Mouse (Mus musculus) cerebellum, adult 2 months (tissue): ENCODE results near the gene Nr4a2. TPM values are rescaled to one million over a fixed set of nuclear protein-coding genes. Genes with fewer than 3 reads are reported as not detected.
A peak's percentile ranks its signal among the peaks of the same experiment; 100 is the strongest.

Experiments used
- DNase-seq, 2 experiments: peaks; one replicate each; pipeline ENCODE4 v3.0.0; 2021
- H3K27ac ChIP-seq: fragments of 200-500 bp; 2 replicates; pipeline ENCODE4 v1.5.1; 2012; ENCODE audit warnings: low read length, control low read depth, inconsistent platforms; ENCODE audit not compliant: insufficient read depth
- H3K27me3 ChIP-seq: fragments of 200-500 bp; 2 replicates; pipeline ENCODE4 v1.6.1; 2012; ENCODE audit warnings: inconsistent platforms, mild to moderate bottlenecking, low read length, moderate library complexity; ENCODE audit not compliant: control insufficient read depth, insufficient read depth
- H3K4me1 ChIP-seq: fragments of 200-500 bp; 2 replicates; pipeline ENCODE4 v1.6.1; 2011; ENCODE audit warnings: low read length; ENCODE audit not compliant: control insufficient read depth, insufficient read depth
- H3K4me3 ChIP-seq: fragments of 200-500 bp; replicated peaks from 2 replicates; pipeline ENCODE3; 2011; ENCODE audit warnings: mild to moderate bottlenecking, low read depth, low read length, control low read depth; ENCODE audit not compliant: insufficient read depth
- CTCF ChIP-seq: fragments of 200-500 bp; IDR thresholded peaks from 2 replicates; pipeline ENCODE4 v1.5.1; 2011; ENCODE audit warnings: low read depth, mild to moderate bottlenecking, control low read depth, low read length, moderate library complexity, borderline replicate concordance; ENCODE audit not compliant: insufficient read depth
- POLR2A ChIP-seq: fragments of 200-500 bp; IDR thresholded peaks from 2 replicates; pipeline ENCODE4 v1.6.1; 2011; ENCODE audit warnings: low read length, control low read depth, borderline replicate concordance; ENCODE audit not compliant: insufficient read depth
- whole genome bisulfite sequencing: fragments of 180-500 bp; shearing (Covaris S2); methylation state at CpG from one replicate; pipeline ENCODE4 v1.1.7; 2018; 5-methylcytosine and 5-hydroxymethylcytosine counted together
- polyA plus RNA-seq: library from polyadenylated mRNA; depleted of rRNA; stranded (reverse); fragments of >200 nt; gene quantifications from 2 replicates; pipeline ENCODE4 v1.2.3, GENCODE M21; 2012; rRNA removed

Gene Nr4a2
- polyA plus RNA-seq, 1 experiment = 4.8 TPM

- DNase-seq = no peak
- no peaks in the 10 kb centered on the region; the same call in 1 of the 2 replicates for H3K27me3 ChIP-seq
- 3% methylated on average over 50 of the region's 51 CpGs for WGBS
These were observed 21.5 kb downstream of the Nr4a2 start for GRCm38 (mm10) chr2:57102091-57102855.

DNA sequence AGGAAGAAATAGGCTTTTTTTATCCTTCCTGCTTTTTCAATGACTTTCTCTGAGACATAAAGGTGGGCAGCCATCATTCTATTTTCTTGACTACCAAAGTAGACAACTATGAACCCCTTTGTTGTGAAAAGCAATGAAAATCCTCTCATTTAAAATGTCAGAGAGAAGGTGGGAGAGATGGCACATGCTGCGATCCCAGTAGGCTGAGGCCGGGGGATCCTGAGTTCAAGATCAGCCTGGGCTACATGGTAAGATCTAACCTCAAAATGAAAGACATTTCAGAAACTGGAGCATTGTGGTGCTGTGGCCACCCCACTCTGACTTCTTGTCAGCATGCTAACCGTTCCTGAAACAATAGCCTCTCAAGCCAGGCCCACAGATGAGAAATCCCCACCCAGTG, 23.6 kb downstream of the Nr4a2 start:
- Histone ChIP-seq H3K27ac (no peak overlapping the region), H3K27me3 (no peaks in the 10 kb centered on the region; the same call in 1 of the 2 replicates), H3K4me1 (peaks cover 2% of the 10 kb centered on the region), H3K4me3 (no peak overlapping the region)
- no peak for TF ChIP-seq POLR2A
- TF ChIP-seq CTCF = no peak
- 88% methylated on average over 3 of the region's 3 CpGs for WGBS
- no peak for DNase-seq

More at GRCm38 (mm10) chr2:57102091-57102855, 21.5 kb downstream of the Nr4a2 start:
- H3K4me3 ChIP-seq = peak overlapping the region; percentile 55
- no peak for TF ChIP-seq POLR2A
- no peak for TF ChIP-seq CTCF
- no peak overlapping the region for H3K27ac ChIP-seq
- H3K4me1 ChIP-seq = peaks cover 2% of the 10 kb centered on the region

GRCm38 (mm10) chr2:57072452-57072851, 51.4 kb downstream of the Nr4a2 start:
- Histone ChIP-seq H3K27ac (no peak overlapping the region), H3K4me3 (no peak overlapping the region), H3K27me3 (no peaks in the 10 kb centered on the region), H3K4me1 (no peaks in the 10 kb centered on the region)
- TF ChIP-seq CTCF (no peak), POLR2A (no peak)
- DNase-seq = no peak
- 77% methylated on average over 9 of the region's 9 CpGs for WGBS

DNA sequence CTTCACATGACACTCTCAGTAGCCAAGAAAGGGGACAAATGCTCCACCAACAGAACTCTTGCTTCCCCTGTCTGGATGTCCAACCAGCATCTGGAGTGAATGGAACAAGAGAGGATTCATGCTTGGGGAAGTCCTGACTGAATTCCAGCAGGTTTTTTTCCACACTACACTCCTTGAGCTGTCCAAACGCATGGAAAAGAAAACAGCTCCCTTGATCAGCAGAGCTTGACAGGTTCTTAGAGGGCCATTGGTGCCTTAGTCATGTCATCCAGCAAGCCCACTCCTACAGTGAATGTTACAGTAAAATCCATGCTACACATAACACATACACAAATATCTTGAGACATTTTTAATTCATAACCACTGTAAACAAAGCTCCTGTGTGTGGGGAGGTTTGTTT, 60.3 kb downstream of the Nr4a2 start:
- 57% methylated on average over 1 of the region's 1 CpGs for WGBS
- Histone ChIP-seq H3K4me1 (no peaks in the 10 kb centered on the region), H3K27me3 (no peaks in the 10 kb centered on the region), H3K27ac (no peak overlapping the region), H3K4me3 (no peak overlapping the region)
- no peak for DNase-seq
- TF ChIP-seq POLR2A (no peak), CTCF (no peak)

Other genes starting within 250 kb of the Nr4a2 start
- gene Gpd2, start 113.6 kb upstream of the Nr4a2 start, polyA plus RNA-seq = 38.1 and 38.5 TPM in 2 replicates